Mouse (Mus musculus) ES-Bruce4 (cell line): ENCODE results near the gene Wscd2. TPM values are rescaled to one million over a fixed set of nuclear protein-coding genes. Genes with fewer than 3 reads are reported as not detected.

Experiments
- H3K27ac ChIP-seq: 2 replicates; pipeline ENCODE4 v1.5.1; 2012; ENCODE audit warnings: low read length, inconsistent platforms; ENCODE audit not compliant: insufficient read depth
- H3K27me3 ChIP-seq: 2 replicates; pipeline ENCODE4 v1.6.1; 2012; ENCODE audit warnings: mild to moderate bottlenecking, low read length, inconsistent platforms; ENCODE audit not compliant: control insufficient read depth, poor library complexity, insufficient read depth, severe bottlenecking
- H3K36me3 ChIP-seq: 2 replicates; pipeline ENCODE4 v1.6.1; 2012; ENCODE audit warnings: inconsistent platforms, mild to moderate bottlenecking, low read length, moderate library complexity; ENCODE audit not compliant: control insufficient read depth, poor library complexity, insufficient read depth, severe bottlenecking
- H3K4me1 ChIP-seq: one replicate; pipeline ENCODE4 v1.8.1; 2011; ENCODE audit warnings: low read length; ENCODE audit not compliant: control insufficient read depth, insufficient read depth
- H3K4me3 ChIP-seq: 2 replicates; pipeline ENCODE4 v1.5.1; 2011; ENCODE audit warnings: low read depth, mild to moderate bottlenecking, low read length
- H3K9ac ChIP-seq: 2 replicates; pipeline ENCODE4 v1.6.1; 2012; ENCODE audit warnings: low read depth, mild to moderate bottlenecking, inconsistent platforms; ENCODE audit not compliant: poor library complexity, severe bottlenecking
- H3K9me3 ChIP-seq: replicated peaks from 2 replicates; pipeline ENCODE4 v1.6.1; 2012; ENCODE audit warnings: mild to moderate bottlenecking, low read length, inconsistent platforms; ENCODE audit not compliant: control insufficient read depth, poor library complexity, insufficient read depth, severe bottlenecking
- CTCF ChIP-seq: IDR thresholded peaks from one replicate; pipeline ENCODE4 v1.8.1; 2011; ENCODE audit warnings: low read depth, low read length
- EP300 ChIP-seq: IDR thresholded peaks from 2 replicates; pipeline ENCODE4 v1.6.1; 2011; ENCODE audit warnings: low read depth, low read length; ENCODE audit not compliant: insufficient read depth
- POLR2A ChIP-seq: IDR thresholded peaks from one replicate; pipeline ENCODE4 v1.8.1; 2011; ENCODE audit warnings: low read length; ENCODE audit not compliant: insufficient read depth
- polyA plus RNA-seq: library from polyadenylated mRNA; stranded (reverse); fragments of >200 nt; gene quantifications from 2 replicates; pipeline ENCODE4 v1.2.4, GENCODE M21; 2011; ENCODE audit warnings: low read depth; ENCODE audit not compliant: missing spikeins, insufficient read depth, insufficient read length

Gene Wscd2
- polyA plus RNA-seq, 1 experiment = 2.3 TPM

- H3K4me3 ChIP-seq = no peak overlapping the region
- peaks cover 3% of the 10 kb centered on the region for H3K4me1 ChIP-seq
- no peak overlapping the region for H3K27ac ChIP-seq
- no peaks in the 10 kb centered on the region for H3K27me3 ChIP-seq
- no peak for TF ChIP-seq CTCF
- peak; percentile 64; the same call in 1 of the 2 replicates for TF ChIP-seq EP300
- H3K36me3 ChIP-seq = no peaks in the 10 kb centered on the region
- H3K9ac ChIP-seq = no peak overlapping the region
- H3K9me3 ChIP-seq = no peaks in the 10 kb centered on the region
Observed at GRCm38 (mm10) chr5:113506065-113506464, 15.9 kb downstream of the Wscd2 start.

- Histone ChIP-seq H3K27me3 (no peaks in the 10 kb centered on the region), H3K9me3 (no peaks in the 10 kb centered on the region), H3K27ac (no peak overlapping the region), H3K9ac (no peak overlapping the region), H3K4me1 (peaks cover 3% of the 10 kb centered on the region), H3K4me3 (no peak overlapping the region), H3K36me3 (no peaks in the 10 kb centered on the region)
- TF ChIP-seq EP300 (no peak), POLR2A (peak; percentile 98)
Observed at GRCm38 (mm10) chr5:113506779-113507178, 16.6 kb downstream of the Wscd2 start.

- no peak overlapping the region for H3K27ac ChIP-seq
- H3K4me3 ChIP-seq = no peak overlapping the region
- no peaks in the 10 kb centered on the region for H3K36me3 ChIP-seq
- TF ChIP-seq POLR2A (no peak), CTCF (no peak), EP300 (no peak)
- H3K27me3 ChIP-seq = no peaks in the 10 kb centered on the region
- H3K4me1 ChIP-seq = no peaks in the 10 kb centered on the region
- no peak overlapping the region for H3K9ac ChIP-seq
- H3K9me3 ChIP-seq = no peaks in the 10 kb centered on the region
Observed at GRCm38 (mm10) chr5:113509167-113509566, 19.0 kb downstream of the Wscd2 start.

- no peak for TF ChIP-seq EP300
- no peak for TF ChIP-seq POLR2A
- Histone ChIP-seq H3K9ac (no peak overlapping the region), H3K4me1 (peaks cover 2% of the 10 kb centered on the region), H3K36me3 (no peaks in the 10 kb centered on the region), H3K9me3 (no peaks in the 10 kb centered on the region), H3K27ac (no peak overlapping the region), H3K4me3 (no peak overlapping the region), H3K27me3 (no peaks in the 10 kb centered on the region)
Observed at GRCm38 (mm10) chr5:113513640-113514039, 23.5 kb downstream of the Wscd2 start.

GRCm38 (mm10) chr5:113514062-113514461 lies 23.9 kb downstream of the Wscd2 start:
- no peak overlapping the region for H3K4me3 ChIP-seq
- peaks cover 2% of the 10 kb centered on the region for H3K4me1 ChIP-seq
- TF ChIP-seq POLR2A (no peak), CTCF (no peak), EP300 (no peak)

GRCm38 (mm10) chr5:113516119-113516872 lies 26.2 kb downstream of the Wscd2 start:
- Histone ChIP-seq H3K27me3 (no peaks in the 10 kb centered on the region), H3K4me3 (no peak overlapping the region), H3K9ac (no peak overlapping the region), H3K9me3 (no peaks in the 10 kb centered on the region), H3K36me3 (no peaks in the 10 kb centered on the region), H3K27ac (no peak overlapping the region), H3K4me1 (peaks cover 4% of the 10 kb centered on the region)
- TF ChIP-seq CTCF (no peak), EP300 (no peak), POLR2A (no peak)

More at GRCm38 (mm10) chr5:113514062-113514461, 23.9 kb downstream of the Wscd2 start:
- H3K27ac ChIP-seq = no peak overlapping the region
- H3K9ac ChIP-seq = no peak overlapping the region
- H3K9me3 ChIP-seq = no peaks in the 10 kb centered on the region
- no peaks in the 10 kb centered on the region for H3K27me3 ChIP-seq
- H3K36me3 ChIP-seq = no peaks in the 10 kb centered on the region
